Mouse (Mus musculus): Measurements from ENCODE around the gene Rad18. TPM values are rescaled to one million over a fixed set of nuclear protein-coding genes. Genes with fewer than 3 reads are reported as not detected.
"Not testable (repeated sequence)": the region's sequence is repeated elsewhere in the genome, so short reads cannot be mapped to it uniquely, and the experiment has no call there.

The Rad18 gene
- total and polyA plus RNA-seq, 2 experiments, result 0.33 to 1.2 TPM

DNA sequence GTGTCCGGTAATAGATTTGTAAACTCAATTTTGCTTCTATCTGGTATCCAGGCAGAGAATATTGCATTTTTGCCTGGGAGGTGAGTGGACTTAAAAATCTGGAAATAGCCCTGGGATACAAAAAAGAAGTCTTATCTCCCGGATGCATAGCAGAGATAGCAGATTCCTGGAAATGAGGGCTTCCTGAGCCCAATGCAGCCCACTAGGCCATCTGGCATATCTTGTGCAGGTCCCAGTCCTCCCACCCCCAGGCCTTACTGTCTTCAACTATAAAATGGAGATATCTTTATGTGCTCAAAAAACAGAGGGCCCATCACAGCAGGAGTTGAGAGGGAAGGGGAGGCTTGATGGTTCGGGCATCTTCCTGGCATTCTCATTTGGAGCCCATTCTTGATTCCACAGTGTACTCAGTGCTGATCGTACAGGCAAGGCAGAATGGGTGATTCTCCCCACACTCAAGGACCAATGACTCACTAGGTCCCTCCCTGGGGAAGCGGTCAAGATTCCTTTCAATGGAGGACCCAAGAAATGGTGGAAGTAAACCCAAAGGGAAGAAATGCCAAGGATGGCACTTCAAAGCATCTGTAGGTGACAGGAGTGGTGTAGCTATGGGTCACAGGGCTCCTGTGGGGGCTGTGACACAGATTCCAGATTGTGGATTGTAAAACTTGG is 24.1 kb upstream of the Rad18 start:
- no peak for TF ChIP-seq POLR2A (IDR thresholded peaks at IDR 0.05; ENCODE audit: extremely low read depth, insufficient read depth, low read length)
- no peak for TF ChIP-seq CTCF (IDR thresholded peaks at IDR 0.05; ENCODE audit: low read depth, low read length)

DNA sequence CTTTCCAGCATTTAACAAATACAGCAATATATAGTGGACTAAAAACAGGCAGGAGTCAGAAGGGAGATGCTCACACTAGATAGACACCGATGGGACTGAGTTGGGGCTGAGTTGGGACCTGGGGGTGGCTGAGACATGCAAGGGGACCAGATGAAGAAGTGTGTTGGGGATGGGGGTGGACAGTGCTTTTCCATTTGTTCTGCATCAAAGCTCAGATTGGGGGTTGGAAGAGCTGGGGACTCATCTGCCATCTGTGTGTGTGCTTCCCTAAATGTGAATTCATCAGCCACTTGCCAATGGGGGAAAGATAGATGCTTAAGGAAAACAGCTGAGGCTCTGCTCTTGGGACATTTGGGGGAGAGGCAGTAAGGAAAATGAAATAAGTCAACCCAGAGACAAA is 23.5 kb upstream of the Rad18 start:
- no peak for DNase-seq (ENCODE audit: extremely low read depth, low read depth, low spot score)
- no peak overlapping the region for H3K9ac ChIP-seq (ENCODE audit: low read depth, low read length)
- 0 out of 2 replicates have a peak, but pooled peaks cover 3% of the 10 kb centered on the region for H3K4me1 ChIP-seq (ENCODE audit: control insufficient read depth, insufficient read depth, low read length)
- no peak overlapping the region for H3K27ac ChIP-seq (replicated peaks; ENCODE audit: insufficient read depth, low read depth, low read length)
- no peaks in the 10 kb centered on the region for H3K27me3 ChIP-seq (ENCODE audit: control insufficient read depth, insufficient read depth, low read length)
- 86% methylated on average over 1 of the region's 1 CpGs for WGBS
- H3K79me2 ChIP-seq (ENCODE audit: control insufficient read depth, insufficient read depth, low read length), result no peaks in the 10 kb centered on the region
- no peaks in the 10 kb centered on the region for H3K36me3 ChIP-seq (ENCODE audit: control insufficient read depth, insufficient read depth, low read length)
- TF ChIP-seq CTCF (IDR thresholded peaks at IDR 0.05; ENCODE audit: low read depth, low read length) (no peak), POLR2A (IDR thresholded peaks at IDR 0.05; ENCODE audit: extremely low read depth, insufficient read depth, low read length) (no peak)
- no peak overlapping the region for H3K4me3 ChIP-seq (ENCODE audit: insufficient read depth, low read depth, low read length)

More for the DNA sequence above, 24.1 kb upstream of the Rad18 start:
- Histone ChIP-seq H3K27ac (replicated peaks; ENCODE audit: insufficient read depth, low read depth, low read length) (no peak overlapping the region), H3K36me3 (ENCODE audit: control insufficient read depth, insufficient read depth, low read length) (no peaks in the 10 kb centered on the region), H3K4me1 (ENCODE audit: control insufficient read depth, insufficient read depth, low read length) (0 out of 2 replicates have a peak, but pooled peaks cover 3% of the 10 kb centered on the region), H3K79me2 (ENCODE audit: control insufficient read depth, insufficient read depth, low read length) (no peaks in the 10 kb centered on the region), H3K27me3 (ENCODE audit: control insufficient read depth, insufficient read depth, low read length) (no peaks in the 10 kb centered on the region), H3K4me3 (ENCODE audit: insufficient read depth, low read depth, low read length) (no peak overlapping the region), H3K9ac (ENCODE audit: low read depth, low read length) (no peak overlapping the region)
- no peak for DNase-seq (ENCODE audit: extremely low read depth, low read depth, low spot score)
- 81% methylated on average over 5 of the region's 5 CpGs for WGBS

DNA sequence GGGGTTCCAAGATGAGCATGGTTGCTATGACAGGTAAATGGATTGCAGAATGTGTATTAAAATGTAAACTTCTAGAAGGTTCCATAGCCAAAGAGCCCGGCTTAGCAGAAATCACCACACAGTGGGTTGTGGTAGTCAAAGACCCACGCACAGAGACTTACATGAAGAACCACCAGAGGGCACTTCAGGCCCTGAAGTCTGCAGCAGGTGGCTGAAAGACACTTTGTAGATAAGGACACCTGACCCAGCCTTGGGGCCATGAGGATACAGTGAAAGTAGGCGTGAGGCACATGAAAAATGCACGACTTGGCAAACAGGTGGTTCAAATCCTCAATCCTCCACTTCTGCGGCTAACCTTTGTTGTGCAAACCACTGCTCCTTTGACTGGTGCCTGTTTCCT is 20.7 kb upstream of the Rad18 start:
- no peak overlapping the region for H3K4me3 ChIP-seq (ENCODE audit: insufficient read depth, low read depth, low read length)
- TF ChIP-seq POLR2A (IDR thresholded peaks at IDR 0.05; ENCODE audit: extremely low read depth, insufficient read depth, low read length) (no peak), CTCF (IDR thresholded peaks at IDR 0.05; ENCODE audit: low read depth, low read length) (peak; percentile 47; the same call in 1 of the 2 replicates)
- H3K79me2 ChIP-seq (ENCODE audit: control insufficient read depth, insufficient read depth, low read length), result no peaks in the 10 kb centered on the region
- H3K36me3 ChIP-seq (ENCODE audit: control insufficient read depth, insufficient read depth, low read length), result no peaks in the 10 kb centered on the region
- 0 out of 2 replicates have a peak, but pooled peaks cover 3% of the 10 kb centered on the region for H3K4me1 ChIP-seq (ENCODE audit: control insufficient read depth, insufficient read depth, low read length)
- DNase-seq (ENCODE audit: extremely low read depth, low read depth, low spot score), result peak; percentile 25
- 67% methylated on average over 5 of the region's 5 CpGs for WGBS
- H3K27me3 ChIP-seq (ENCODE audit: control insufficient read depth, insufficient read depth, low read length), result no peaks in the 10 kb centered on the region
- no peak overlapping the region for H3K27ac ChIP-seq (replicated peaks; ENCODE audit: insufficient read depth, low read depth, low read length)
- no peak overlapping the region for H3K9ac ChIP-seq (ENCODE audit: low read depth, low read length)

DNA sequence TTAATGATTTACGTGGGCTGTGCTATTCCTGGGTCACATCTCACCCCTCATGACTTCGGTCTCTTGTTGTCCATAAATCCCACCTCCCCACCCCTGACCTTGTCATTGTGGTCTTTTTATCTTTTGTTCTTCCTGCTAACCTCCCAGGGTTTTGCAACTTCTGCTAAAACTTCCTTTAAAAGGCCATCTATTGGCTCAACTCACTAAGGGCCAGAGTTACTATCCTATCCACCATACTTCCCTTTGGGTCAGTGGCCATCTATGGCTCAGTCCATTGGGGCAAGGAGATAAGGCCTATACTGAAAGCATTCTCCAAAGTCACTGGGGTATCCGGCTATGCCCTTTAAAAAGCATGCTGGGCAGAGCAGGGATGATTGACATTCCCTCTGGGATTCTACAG is 17.5 kb upstream of the Rad18 start:
- H3K4me3 ChIP-seq (ENCODE audit: insufficient read depth, low read depth, low read length), result no peak overlapping the region
- H3K36me3 ChIP-seq (ENCODE audit: control insufficient read depth, insufficient read depth, low read length), result no peaks in the 10 kb centered on the region
- H3K79me2 ChIP-seq (ENCODE audit: control insufficient read depth, insufficient read depth, low read length), result no peaks in the 10 kb centered on the region
- no peak overlapping the region for H3K27ac ChIP-seq (replicated peaks; ENCODE audit: insufficient read depth, low read depth, low read length)
- WGBS, result 80% methylated on average over 3 of the region's 3 CpGs
- no peaks in the 10 kb centered on the region for H3K27me3 ChIP-seq (ENCODE audit: control insufficient read depth, insufficient read depth, low read length)
- no peak for DNase-seq (ENCODE audit: extremely low read depth, low read depth, low spot score)
- H3K4me1 ChIP-seq (ENCODE audit: control insufficient read depth, insufficient read depth, low read length), result no peaks in the 10 kb centered on the region
- no peak overlapping the region for H3K9ac ChIP-seq (ENCODE audit: low read depth, low read length)
- TF ChIP-seq CTCF (IDR thresholded peaks at IDR 0.05; ENCODE audit: low read depth, low read length), result no peak
- no peak for TF ChIP-seq POLR2A (IDR thresholded peaks at IDR 0.05; ENCODE audit: extremely low read depth, insufficient read depth, low read length)

DNA sequence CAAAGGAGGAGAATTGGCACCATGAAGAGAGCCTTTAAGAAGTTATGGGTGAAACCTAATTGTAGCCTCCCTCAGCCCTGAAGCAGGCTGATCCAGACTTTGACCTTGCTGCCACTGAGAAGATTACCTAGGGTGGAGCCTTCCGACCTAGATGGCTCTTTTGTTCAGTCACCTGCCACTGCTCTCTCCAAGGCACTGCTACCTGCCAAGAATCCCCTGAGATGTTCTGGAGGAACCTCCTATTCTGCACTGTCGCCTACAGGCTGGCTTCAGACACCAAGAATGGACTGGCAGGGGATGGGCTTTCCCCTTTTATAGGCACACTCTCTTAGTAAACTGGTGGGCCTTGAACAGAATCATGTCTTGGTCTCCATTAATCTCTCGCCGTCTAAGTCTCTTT is 5.8 kb upstream of the Rad18 start:
- not testable (repeated sequence) for H3K27me3 ChIP-seq (ENCODE audit: control insufficient read depth, insufficient read depth, low read length)

DNA sequence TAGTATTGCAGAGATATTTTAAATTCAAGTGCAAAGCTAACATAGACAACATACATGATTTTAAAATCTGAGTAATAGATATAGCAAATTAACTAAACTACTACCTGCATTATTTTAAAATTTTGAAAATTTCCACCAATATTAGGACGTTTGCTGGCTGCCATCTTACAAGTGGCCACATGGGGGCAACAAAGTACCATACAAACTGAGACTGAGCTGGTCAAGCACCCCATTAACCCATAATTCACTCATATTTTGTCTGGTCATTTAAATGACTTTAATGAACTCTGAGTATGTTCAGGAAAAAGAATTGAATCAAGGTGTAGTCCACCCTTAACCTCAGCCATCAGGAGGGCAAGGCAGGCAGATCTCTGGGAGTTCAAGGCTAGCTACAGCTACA is 3.9 kb upstream of the Rad18 start:
- Histone ChIP-seq H3K4me1 (ENCODE audit: control insufficient read depth, insufficient read depth, low read length) (no peaks in the 10 kb centered on the region), H3K79me2 (ENCODE audit: control insufficient read depth, insufficient read depth, low read length) (no peaks in the 10 kb centered on the region)

More for the DNA sequence above, 5.8 kb upstream of the Rad18 start:
- not testable (repeated sequence) for H3K4me3 ChIP-seq (ENCODE audit: insufficient read depth, low read depth, low read length); H3K27ac ChIP-seq (replicated peaks; ENCODE audit: insufficient read depth, low read depth, low read length); H3K79me2 ChIP-seq (ENCODE audit: control insufficient read depth, insufficient read depth, low read length); H3K4me1 ChIP-seq (ENCODE audit: control insufficient read depth, insufficient read depth, low read length); H3K9ac ChIP-seq (ENCODE audit: low read depth, low read length); H3K36me3 ChIP-seq (ENCODE audit: control insufficient read depth, insufficient read depth, low read length); DNase-seq (ENCODE audit: extremely low read depth, low read depth, low spot score)
- WGBS, result 80% methylated on average over 4 of the region's 4 CpGs

More for the DNA sequence above, 3.9 kb upstream of the Rad18 start:
- no peak overlapping the region for H3K4me3 ChIP-seq (ENCODE audit: insufficient read depth, low read depth, low read length)
- no peak overlapping the region for H3K27ac ChIP-seq (replicated peaks; ENCODE audit: insufficient read depth, low read depth, low read length)
- WGBS, result 0% methylated on average over 1 of the region's 1 CpGs
- H3K36me3 ChIP-seq (ENCODE audit: control insufficient read depth, insufficient read depth, low read length), result no peaks in the 10 kb centered on the region
- TF ChIP-seq POLR2A (IDR thresholded peaks at IDR 0.05; ENCODE audit: extremely low read depth, insufficient read depth, low read length), result no peak
- peak; percentile 67 for TF ChIP-seq CTCF (IDR thresholded peaks at IDR 0.05; ENCODE audit: low read depth, low read length)
- peak; percentile 20 for DNase-seq (ENCODE audit: extremely low read depth, low read depth, low spot score)
- H3K9ac ChIP-seq (ENCODE audit: low read depth, low read length), result no peak overlapping the region
- H3K27me3 ChIP-seq (ENCODE audit: control insufficient read depth, insufficient read depth, low read length), result no peaks in the 10 kb centered on the region

All from liver, adult 2 months (tissue).